Mouse (Mus musculus) adrenal gland, adult 8-10 months (tissue): ENCODE measurements around the gene Spata17. TPM values are rescaled to one million over a fixed set of nuclear protein-coding genes. Genes with fewer than 3 reads are reported as not detected.
"Not testable (repeated sequence)": the region's sequence is repeated elsewhere in the genome, so short reads cannot be mapped to it uniquely, and the experiment has no call there.

Experiments
- DNase-seq: peaks from one replicate; pipeline ENCODE4 v3.0.0; 2022
- total RNA-seq, 4 experiments: library from RNA; stranded (reverse); gene quantifications; 2 replicates each; pipeline ENCODE4 v1.2.4; 2022

Gene Spata17
- total RNA-seq, 4 experiments from 2014 or later: 0.31 to 1.3 (median 0.89) TPM

DNA sequence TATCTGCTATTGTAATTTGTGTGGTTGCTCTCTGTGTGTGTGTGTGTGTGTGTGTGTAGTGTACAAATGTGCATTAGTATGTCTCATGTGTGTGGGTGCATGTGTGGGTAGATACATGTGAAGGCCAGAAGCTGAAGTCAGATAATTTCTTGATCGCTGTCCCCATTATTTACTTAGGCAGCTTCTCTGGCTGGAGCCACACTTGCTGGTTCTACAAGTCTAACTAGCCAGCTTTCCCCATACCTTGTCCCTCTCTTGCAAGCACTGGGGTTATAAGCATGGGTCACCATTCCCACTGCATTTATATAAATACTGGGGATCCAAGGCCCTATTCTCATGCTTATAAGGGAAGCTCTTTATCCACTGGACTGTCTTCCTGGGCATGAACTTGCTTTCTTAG lies 39.3 kb downstream of the Spata17 start:
- DNase-seq: no peak

DNA sequence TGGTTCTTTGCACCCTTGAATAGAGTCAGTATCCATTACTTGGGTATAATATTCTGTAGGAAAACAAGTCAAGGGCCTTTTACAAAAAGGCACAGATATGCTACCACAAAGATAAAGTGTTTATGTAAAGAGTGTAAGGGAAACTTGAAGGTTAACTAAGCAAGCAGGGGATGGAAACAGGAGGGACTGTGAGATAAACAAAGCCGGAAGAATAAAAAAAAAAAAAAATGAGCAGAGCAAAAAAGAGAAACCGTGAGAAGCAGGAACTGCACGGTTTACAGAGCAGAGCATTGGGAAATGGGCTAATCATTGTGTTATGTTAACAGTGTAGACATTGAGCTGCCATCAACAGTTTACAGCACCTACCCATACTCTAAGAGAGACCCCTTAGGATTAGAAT lies 44.9 kb downstream of the Spata17 start:
- DNase-seq: no peak

DNA sequence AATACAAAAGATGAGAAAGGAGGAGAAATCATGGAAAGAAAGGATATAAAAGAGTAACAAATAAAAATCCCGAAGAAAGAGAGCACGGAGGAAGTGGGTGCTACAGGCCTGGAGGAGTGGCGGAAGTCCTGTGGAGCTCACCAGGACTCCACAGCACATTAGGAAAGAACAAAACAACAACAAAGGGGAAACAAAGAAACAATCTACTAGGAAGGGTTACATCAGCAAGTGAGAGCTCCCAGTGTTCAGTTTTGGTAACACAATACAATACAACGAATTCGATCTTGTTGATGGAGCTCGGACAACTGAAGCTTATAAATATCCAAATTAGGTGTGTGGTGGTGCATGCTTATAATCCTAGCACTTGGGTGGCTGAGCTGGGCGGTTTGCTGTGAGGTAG lies 45.6 kb downstream of the Spata17 start:
- no peak for DNase-seq

DNA sequence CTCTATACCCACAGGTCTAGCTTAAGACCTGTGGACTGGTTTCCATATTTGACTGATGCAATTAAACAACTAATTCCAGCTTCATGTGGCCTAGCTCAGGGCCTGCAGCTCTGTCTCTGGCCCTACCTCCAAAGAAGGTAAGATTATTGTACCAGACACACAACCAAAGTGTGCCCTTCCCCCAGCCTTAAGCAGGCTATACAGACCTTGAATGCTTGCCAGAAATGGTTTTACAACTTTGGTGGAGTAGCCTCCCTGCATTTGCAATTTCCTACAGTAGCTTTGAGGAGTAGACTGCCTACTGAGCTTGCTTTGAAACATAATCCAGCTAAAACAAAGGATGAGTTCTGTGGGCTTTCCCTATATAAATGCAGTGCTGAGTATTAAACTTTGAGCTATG lies 51.7 kb downstream of the Spata17 start:
- DNase-seq: no peak

- DNase-seq: no peak
Observed at GRCm38 (mm10) chr1:187155658-187156057, 59.6 kb downstream of the Spata17 start.

DNA sequence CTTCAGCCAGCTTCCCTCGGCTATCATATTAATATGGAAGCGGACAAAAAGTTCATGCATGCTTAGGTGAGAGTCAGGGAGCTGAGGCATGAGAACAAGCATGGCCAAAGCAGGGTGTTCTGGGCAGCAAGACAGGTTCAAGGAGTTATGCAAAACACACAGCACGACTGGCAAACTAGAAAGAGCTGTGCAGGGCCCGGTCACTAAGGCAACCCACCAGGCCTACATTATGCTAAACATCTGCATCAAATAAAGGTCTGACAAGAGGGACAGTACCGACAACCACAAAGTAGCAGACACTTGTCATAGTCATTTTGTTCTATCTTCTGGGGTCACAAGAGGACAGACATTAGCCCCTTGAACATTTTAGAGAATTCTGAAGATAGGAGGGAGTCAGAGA lies 61.6 kb downstream of the Spata17 start:
- no peak for DNase-seq

- DNase-seq: no peak
Observed at GRCm38 (mm10) chr1:187152571-187152970, 62.7 kb downstream of the Spata17 start.

GRCm38 (mm10) chr1:187142984-187143383 lies 72.3 kb downstream of the Spata17 start:
- no peak for DNase-seq

DNA sequence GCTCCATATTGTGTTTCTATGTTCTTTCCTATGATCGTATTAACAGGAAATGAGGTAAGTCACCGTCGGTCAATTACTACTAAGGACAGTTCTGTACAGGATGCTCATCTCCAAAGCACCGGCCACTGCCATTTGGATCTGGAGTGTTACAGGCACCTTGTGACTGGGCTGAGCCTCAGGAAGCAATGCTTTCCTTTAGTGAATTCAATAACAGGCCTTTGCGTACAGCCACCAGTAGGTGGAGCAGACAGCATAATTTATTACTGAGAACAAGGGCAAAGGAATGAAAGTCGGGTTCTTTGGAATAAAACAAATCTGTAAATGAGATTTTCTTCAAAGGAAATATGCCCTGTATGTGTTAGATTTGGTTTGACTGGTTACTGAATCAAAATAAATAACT lies 77.8 kb downstream of the Spata17 start:
- DNase-seq: peak; percentile 17

GRCm38 (mm10) chr1:187135887-187136286 lies 79.4 kb downstream of the Spata17 start:
- DNase-seq: no peak

GRCm38 (mm10) chr1:187133841-187134240 lies 81.4 kb downstream of the Spata17 start:
- DNase-seq: no peak

DNA sequence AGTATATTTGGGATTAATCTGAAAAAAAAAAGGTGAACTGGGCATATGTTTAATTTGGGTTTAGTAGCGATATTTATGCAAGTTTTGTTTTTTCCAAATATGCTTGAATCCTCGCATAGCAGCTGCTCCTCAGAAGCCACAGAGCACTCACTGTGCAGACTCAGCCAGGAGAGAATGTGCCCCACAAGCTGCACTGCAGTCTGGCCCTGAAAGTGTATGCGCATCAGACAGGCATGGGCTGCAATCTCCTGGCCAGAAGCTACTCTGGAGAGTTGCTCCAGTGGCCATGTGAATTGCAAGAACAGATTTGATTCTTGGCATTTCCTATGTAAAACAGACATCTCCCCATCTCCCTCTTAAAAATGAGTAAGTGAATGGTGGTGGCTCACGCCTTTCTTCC lies 82.9 kb downstream of the Spata17 start:
- no peak for DNase-seq

GRCm38 (mm10) chr1:187127548-187127947 lies 87.7 kb downstream of the Spata17 start:
- not testable (repeated sequence) for DNase-seq

DNA sequence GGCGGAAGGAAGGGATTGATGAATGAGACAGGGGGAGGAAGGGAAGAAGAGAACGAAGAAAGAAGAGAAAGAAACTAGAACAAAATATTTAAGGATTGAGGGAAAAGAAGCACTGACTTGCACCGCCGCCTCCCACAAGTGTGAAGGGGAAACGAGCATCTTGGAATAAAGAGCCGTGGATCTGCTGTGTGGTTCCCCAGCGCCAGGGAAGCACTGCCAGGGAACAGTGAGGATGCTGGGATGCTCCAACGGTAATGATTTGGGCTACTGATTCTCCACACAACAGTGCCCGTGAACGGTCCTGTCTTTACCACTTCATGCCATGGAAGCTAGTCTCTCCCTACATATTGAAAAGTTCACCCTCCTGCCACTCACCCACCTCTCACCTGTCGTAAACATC lies 89.5 kb downstream of the Spata17 start:
- no peak for DNase-seq

DNA sequence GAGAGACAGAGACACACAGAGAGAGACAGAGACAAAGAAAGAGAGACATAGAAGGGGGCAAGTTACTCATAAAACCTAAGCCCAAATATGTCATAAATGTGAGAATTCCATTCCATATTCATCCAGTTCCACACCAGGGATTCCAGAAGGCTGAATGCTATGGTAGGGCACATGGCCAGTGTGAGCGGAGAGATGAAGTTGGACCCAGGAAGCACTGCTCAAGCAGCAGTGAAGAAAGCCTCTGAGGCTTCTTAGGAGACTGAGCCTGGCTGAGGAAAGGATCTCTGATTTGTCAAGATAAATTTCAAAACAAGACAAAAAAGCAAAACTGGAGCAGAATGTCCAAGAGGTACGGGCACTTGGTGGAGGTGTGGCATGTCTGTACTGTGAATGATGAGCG lies 90.3 kb downstream of the Spata17 start:
- DNase-seq: no peak

- no peak for DNase-seq
Observed at GRCm38 (mm10) chr1:187119300-187119699, 96.0 kb downstream of the Spata17 start.

- no peak for DNase-seq
Observed at GRCm38 (mm10) chr1:187118108-187118507, 97.2 kb downstream of the Spata17 start.

DNA sequence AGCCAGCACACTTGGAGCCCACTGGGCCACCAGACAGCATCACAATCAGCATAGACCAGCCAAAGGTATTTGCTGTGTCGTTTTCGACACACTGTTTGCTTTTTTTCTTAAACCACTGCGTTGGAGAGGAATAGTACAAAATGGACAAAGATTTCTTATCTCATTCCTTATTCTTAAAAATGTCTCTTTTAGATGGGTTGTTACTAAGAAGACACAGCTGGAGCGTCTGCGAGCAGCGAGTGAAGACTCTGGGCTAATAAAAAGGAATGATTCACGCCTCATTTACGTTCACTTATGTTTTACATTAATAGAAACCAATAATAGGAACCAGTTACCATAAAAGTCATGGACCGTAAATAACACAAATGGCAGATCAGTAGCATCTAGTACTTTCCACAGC lies 101.5 kb downstream of the Spata17 start:
- no peak for DNase-seq

DNA sequence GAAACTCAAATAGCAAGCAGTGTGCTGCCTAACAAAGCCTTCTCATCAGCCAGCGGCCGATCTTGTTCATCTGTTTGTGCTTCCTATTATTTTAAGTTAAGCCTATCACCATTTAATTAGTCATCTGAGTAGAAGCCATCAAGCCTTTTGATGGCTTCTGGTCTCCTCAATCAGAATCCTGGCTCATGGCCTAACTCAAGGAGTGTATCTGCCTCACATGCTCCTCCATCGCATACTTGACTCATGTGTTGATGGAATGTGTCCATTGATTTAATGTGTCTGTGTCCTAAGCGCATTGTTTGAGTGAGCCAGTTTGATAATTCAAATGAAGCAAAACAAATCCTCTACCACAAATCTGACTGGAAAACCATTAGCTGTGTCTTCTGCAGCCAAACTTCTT lies 113.1 kb downstream of the Spata17 start:
- no peak for DNase-seq

DNA sequence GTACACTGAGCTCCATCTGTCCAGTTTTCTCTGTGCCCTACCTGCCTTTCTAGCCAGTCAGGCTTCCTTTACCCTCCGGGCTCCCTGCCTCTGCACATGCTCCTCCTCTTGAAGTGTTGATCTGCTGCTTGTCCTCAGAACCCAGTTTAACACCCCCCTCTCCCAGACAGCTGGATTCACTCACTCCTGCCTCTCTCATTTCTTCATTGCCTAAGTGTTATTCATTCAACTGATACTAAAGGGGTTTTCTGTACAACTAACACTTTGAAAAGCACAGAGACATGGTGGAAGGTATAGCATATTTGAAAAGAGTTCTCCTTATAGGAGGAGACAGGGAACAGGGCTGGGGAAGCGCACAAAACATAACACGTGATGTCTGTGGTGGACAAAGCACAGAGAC lies 114.1 kb downstream of the Spata17 start:
- DNase-seq: no peak

DNA sequence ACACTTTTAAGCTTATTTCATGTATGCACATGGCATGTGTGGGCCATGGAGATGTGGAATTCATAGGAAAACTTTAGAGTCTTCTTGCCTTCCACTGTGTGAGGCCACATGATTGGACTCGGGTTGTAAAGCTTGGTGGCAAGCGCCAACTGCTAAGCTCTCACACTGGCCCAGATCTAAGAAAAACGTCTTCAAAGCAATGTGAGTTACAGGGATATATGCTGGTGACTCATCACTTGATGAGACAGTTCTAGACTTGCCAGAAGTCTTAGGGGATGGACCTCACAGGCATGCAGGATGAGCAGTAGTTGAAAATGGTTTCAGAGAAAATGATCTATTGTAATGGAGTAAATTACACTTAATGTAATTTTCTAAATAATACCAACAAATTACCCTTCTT lies 114.6 kb downstream of the Spata17 start:
- no peak for DNase-seq

- DNase-seq: peak; percentile 21
Observed at GRCm38 (mm10) chr1:187098285-187098684, 117.0 kb downstream of the Spata17 start.

DNA sequence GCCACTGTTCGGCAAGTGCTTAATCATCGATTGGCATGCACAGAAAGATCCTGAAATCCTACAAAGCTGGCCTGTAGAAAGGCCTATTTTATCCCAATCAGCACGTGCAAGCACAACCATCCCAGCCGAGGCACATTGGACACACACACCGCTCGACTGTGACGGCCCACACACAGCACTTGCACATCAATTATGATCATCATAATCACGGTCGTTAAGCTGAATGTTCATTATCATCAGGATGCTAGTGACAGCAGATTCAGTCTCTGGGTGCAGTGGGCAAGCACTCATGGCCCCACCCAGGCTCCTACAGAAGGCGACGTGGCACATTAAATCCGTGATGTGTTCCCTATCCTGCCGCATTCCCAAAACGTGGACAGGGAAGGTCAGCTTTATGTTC lies 122.7 kb downstream of the Spata17 start:
- no peak for DNase-seq

- no peak for DNase-seq
Observed at GRCm38 (mm10) chr1:187088660-187089395, 126.4 kb downstream of the Spata17 start.

GRCm38 (mm10) chr1:187086027-187086426 lies 129.2 kb downstream of the Spata17 start:
- DNase-seq: no peak
